Mouse (Mus musculus) intestine, postnatal 0 days (tissue): Measurements from ENCODE around the gene Arhgap22. TPM values are rescaled to one million over a fixed set of nuclear protein-coding genes. Genes with fewer than 3 reads are reported as not detected.

ENCODE experiments used
- ATAC-seq: fragments of 200-750 bp; cut with Nextera tagmentation; 2 replicates; pipeline ENCODE4 v1.8.0; 2017; ENCODE audit warnings: mild to moderate bottlenecking, moderate TSS enrichment, moderate library complexity
- H3K27ac ChIP-seq: fragments of 300-500 bp; sonication (generic); 2 replicates; pipeline ENCODE4 v1.5.1; 2014; ENCODE audit warnings: mild to moderate bottlenecking, low read depth, low read length, moderate library complexity
- H3K27me3 ChIP-seq: fragments of 300-500 bp; sonication (generic); replicated peaks from 2 replicates; pipeline ENCODE4 v1.6.1; 2014; ENCODE audit warnings: low read length, mixed read lengths; ENCODE audit not compliant: control insufficient read depth, insufficient read depth
- H3K36me3 ChIP-seq: fragments of 300-500 bp; sonication (generic); 2 replicates; pipeline ENCODE4 v1.6.1; 2014; ENCODE audit warnings: mild to moderate bottlenecking, moderate library complexity; ENCODE audit not compliant: control insufficient read depth, insufficient read depth
- H3K4me1 ChIP-seq: fragments of 300-500 bp; sonication (generic); replicated peaks from 2 replicates; pipeline ENCODE4 v1.6.1; 2014; ENCODE audit warnings: antibody characterized with exemption, low read length, mixed read lengths; ENCODE audit not compliant: control insufficient read depth, insufficient read depth
- H3K4me2 ChIP-seq: fragments of 300-500 bp; sonication (generic); replicated peaks from 2 replicates; pipeline ENCODE4 v1.6.1; 2014; ENCODE audit warnings: low read depth, mild to moderate bottlenecking, moderate library complexity
- H3K4me3 ChIP-seq: fragments of 300-500 bp; sonication (generic); 2 replicates; pipeline ENCODE4 v1.5.1; 2014; ENCODE audit warnings: low read depth, low read length
- H3K9ac ChIP-seq: fragments of 300-500 bp; sonication (generic); 2 replicates; pipeline ENCODE4 v1.6.1; 2014; ENCODE audit warnings: mild to moderate bottlenecking, low read depth, low read length
- H3K9me3 ChIP-seq: fragments of 300-500 bp; sonication (generic); 2 replicates; pipeline ENCODE4 v1.6.1; 2016; ENCODE audit warnings: mixed run types; ENCODE audit not compliant: control insufficient read depth
- CTCF ChIP-seq: sonication (generic); IDR thresholded peaks from 2 replicates; pipeline ENCODE4 v1.5.1; 2016; ENCODE audit warnings: low read depth, mild to moderate bottlenecking, control low read depth, antibody characterized with exemption, moderate library complexity
- WGBS: fragments of 180-500 bp; shearing (Covaris S2); extraction: QIAGEN DNeasy Blood & Tissue Kit; methylation state at CpG from one replicate; pipeline ENCODE4 v1.1.7; 2014; 5-methylcytosine and 5-hydroxymethylcytosine counted together
- polyA plus RNA-seq: library from polyadenylated mRNA; unstranded; fragments of >200 nt; fragmentation: Nextera tagmentation; extraction: Ambion mirVana; gene quantifications from 2 replicates; pipeline ENCODE4 v1.2.1, GENCODE M21; 2015

Arhgap22 gene
- polyA plus RNA-seq, 1 experiment from 2014 or later = 1.9 TPM

GRCm38 (mm10) chr14:33351019-33351418 is 137.2 kb downstream of the Arhgap22 start:
- 0 out of 2 replicates have a peak, but pooled peaks have one; percentile 25 for ATAC-seq
- under 1% methylated on average over 42 of the region's 42 CpGs for WGBS

GRCm38 (mm10) chr14:33351984-33352722 is 138.3 kb downstream of the Arhgap22 start:
- no peak for TF ChIP-seq CTCF

More at GRCm38 (mm10) chr14:33351019-33351418, 137.2 kb downstream of the Arhgap22 start:
- no peak for TF ChIP-seq CTCF
- Histone ChIP-seq H3K27me3 (peaks cover 19% of the 10 kb centered on the region), H3K4me3 (peak overlapping the region; percentile 35), H3K9ac (no peak overlapping the region), H3K4me2 (peak overlapping the region; percentile 60), H3K4me1 (no peaks in the 10 kb centered on the region), H3K27ac (no peak overlapping the region), H3K36me3 (no peaks in the 10 kb centered on the region), H3K9me3 (no peaks in the 10 kb centered on the region)

GRCm38 (mm10) chr14:33352890-33353289 is 139.1 kb downstream of the Arhgap22 start:
- 69% methylated on average over 6 of the region's 6 CpGs for WGBS
- no peak overlapping the region for H3K9ac ChIP-seq
- peaks cover 19% of the 10 kb centered on the region for H3K27me3 ChIP-seq
- H3K27ac ChIP-seq = no peak overlapping the region
- no peak for TF ChIP-seq CTCF
- H3K36me3 ChIP-seq = no peaks in the 10 kb centered on the region
- ATAC-seq = no peak
- no peaks in the 10 kb centered on the region for H3K9me3 ChIP-seq
- H3K4me2 ChIP-seq = no peak overlapping the region
- no peaks in the 10 kb centered on the region for H3K4me1 ChIP-seq
- H3K4me3 ChIP-seq = no peak overlapping the region

More at GRCm38 (mm10) chr14:33351984-33352722, 138.3 kb downstream of the Arhgap22 start:
- WGBS = 72% methylated on average over 6 of the region's 6 CpGs
- ATAC-seq = no peak
- Histone ChIP-seq H3K9ac (no peak overlapping the region), H3K4me2 (no peak overlapping the region), H3K27me3 (peaks cover 19% of the 10 kb centered on the region), H3K36me3 (no peaks in the 10 kb centered on the region), H3K4me1 (no peaks in the 10 kb centered on the region), H3K9me3 (no peaks in the 10 kb centered on the region), H3K4me3 (no peak overlapping the region), H3K27ac (no peak overlapping the region)

GRCm38 (mm10) chr14:33355276-33355675 is 141.4 kb downstream of the Arhgap22 start:
- TF ChIP-seq CTCF = no peak
- no peak for ATAC-seq
- H3K4me2 ChIP-seq = no peak overlapping the region
- peaks cover 16% of the 10 kb centered on the region for H3K27me3 ChIP-seq
- H3K9ac ChIP-seq = no peak overlapping the region
- H3K9me3 ChIP-seq = no peaks in the 10 kb centered on the region
- no peaks in the 10 kb centered on the region for H3K36me3 ChIP-seq
- H3K27ac ChIP-seq = no peak overlapping the region
- no peak overlapping the region for H3K4me3 ChIP-seq
- 86% methylated on average over 5 of the region's 5 CpGs for WGBS
- H3K4me1 ChIP-seq = no peaks in the 10 kb centered on the region

GRCm38 (mm10) chr14:33357600-33358368 is 144.0 kb downstream of the Arhgap22 start:
- TF ChIP-seq CTCF = no peak
- Histone ChIP-seq H3K4me2 (no peak overlapping the region), H3K27me3 (peaks cover 3% of the 10 kb centered on the region; the same call in 1 of the 2 replicates), H3K9ac (no peak overlapping the region), H3K36me3 (no peaks in the 10 kb centered on the region), H3K9me3 (no peaks in the 10 kb centered on the region), H3K4me1 (no peaks in the 10 kb centered on the region), H3K27ac (no peak overlapping the region), H3K4me3 (no peak overlapping the region)
- WGBS = 57% methylated on average over 12 of the region's 12 CpGs
- no peak for ATAC-seq

GRCm38 (mm10) chr14:33358891-33359290 is 145.1 kb downstream of the Arhgap22 start:
- no peak overlapping the region for H3K4me2 ChIP-seq
- WGBS = 87% methylated on average over 8 of the region's 8 CpGs
- no peak for TF ChIP-seq CTCF
- no peaks in the 10 kb centered on the region for H3K36me3 ChIP-seq
- no peak overlapping the region for H3K4me3 ChIP-seq
- H3K9ac ChIP-seq = no peak overlapping the region
- H3K9me3 ChIP-seq = no peaks in the 10 kb centered on the region
- no peak overlapping the region for H3K27ac ChIP-seq
- no peaks in the 10 kb centered on the region for H3K4me1 ChIP-seq
- peaks cover 7% of the 10 kb centered on the region; the same call in 1 of the 2 replicates for H3K27me3 ChIP-seq
- no peak for ATAC-seq
